ENCODE assay signal across 16 mouse cellular contexts in the genomic region with DNA sequence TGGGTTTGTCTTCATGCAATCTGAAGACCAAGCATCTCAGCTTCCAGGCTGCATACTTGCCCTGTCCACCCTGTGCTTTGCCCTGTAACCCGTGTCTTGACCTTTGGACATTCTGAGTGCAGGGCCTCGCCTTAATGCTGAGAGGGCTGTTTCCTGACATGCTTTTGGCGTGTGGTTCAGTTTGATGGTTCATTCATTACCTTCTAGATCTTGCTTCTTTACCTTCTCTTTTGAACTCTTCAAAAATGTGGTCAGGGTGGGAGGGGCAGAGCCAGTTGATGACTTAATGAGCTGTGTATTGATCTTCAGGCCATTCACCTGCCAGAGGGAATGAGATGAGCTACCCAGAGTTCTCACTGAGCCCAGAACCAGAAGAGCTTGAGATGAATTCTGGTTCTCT. TPM values are rescaled to one million over a fixed set of nuclear protein-coding genes. Genes with fewer than 3 reads are reported as not detected.
A peak's percentile ranks its signal among the peaks of the same experiment; 100 is the strongest.
DNase-seq lines count a peak whose midpoint lies in the region; TF ChIP-seq lines count a peak whose summit lies in the region.
"Had no signal": no experiment of that assay in that cellular context is flagged by ENCODE, and none has a peak within 500 bp of the region (broad histone marks: within the 10 kb centered on the region; RNA-seq: fewer than 3 reads in every experiment).

No protein-coding gene starts in this region.

- no peak overlapping the region for H3K9ac ChIP-seq in liver, adult 2 months (ENCODE audit: low read depth, low read length)
- H3K9ac ChIP-seq: limb, embryonic 13.5 days; midbrain, embryonic 15.5 days had no signal

- H3K79me2 ChIP-seq in liver, adult 2 months (ENCODE audit: control insufficient read depth, insufficient read depth, low read length): peaks cover 7% of the 10 kb centered on the region; the same call in 1 of the 2 replicates

- TF ChIP-seq CTCF in liver, adult 2 months (IDR thresholded peaks at IDR 0.05; ENCODE audit: low read depth, low read length): no peak
- no peak for TF ChIP-seq CTCF in kidney, adult 2 months (conservative IDR thresholded peaks at IDR 0.05; ENCODE audit: insufficient read depth, insufficient read length, low read depth, low read length)

- H3K4me3 ChIP-seq in liver, adult 2 months (ENCODE audit: insufficient read depth, low read depth, low read length): no peak overlapping the region
- H3K4me3 ChIP-seq in kidney, adult 2 months (ENCODE audit: insufficient read depth, low read depth, low read length): no peak overlapping the region
- H3K4me3 ChIP-seq: limb, embryonic 13.5 days; midbrain, embryonic 15.5 days had no signal

- peak; percentile 76 for DNase-seq in liver, adult 2 months (ENCODE audit: extremely low read depth, low read depth, low spot score)
- no peak for DNase-seq in liver
- peak; percentile 94 for DNase-seq in kidney, adult 2 months
- DNase-seq in kidney, postnatal 36 days: peak; percentile 80 to 90
- DNase-seq in layer of hippocampus, adult 9-10 months (ENCODE audit: low spot score): no peak
- DNase-seq in adipocyte (ENCODE audit: low spot score): no peak
- DNase-seq in gastrocnemius, postnatal 25 days: no peak
- DNase-seq: B cell, adult 2 months; cerebellum, postnatal 14 days; heart, postnatal 4 days; retina, postnatal 1 day; right cerebral cortex, postnatal 4 days; thymus, postnatal 4 days had no signal

- H3K27ac ChIP-seq in liver, adult 2 months (replicated peaks; ENCODE audit: insufficient read depth, low read depth, low read length): no peak overlapping the region; the same call in 1 of the 2 replicates
- H3K27ac ChIP-seq in kidney, adult 2 months (ENCODE audit: insufficient read depth, low read depth, low read length): peak overlapping the region; percentile 82; the same call in 1 of the 2 replicates
- H3K27ac ChIP-seq: hindbrain, postnatal 0 days; limb, embryonic 13.5 days; midbrain, embryonic 15.5 days had no signal

- no peaks in the 10 kb centered on the region for H3K27me3 ChIP-seq in liver, adult 2 months (ENCODE audit: control insufficient read depth, insufficient read depth, low read length)
- H3K27me3 ChIP-seq in kidney, adult 2 months (replicated peaks; ENCODE audit: control insufficient read depth, insufficient read depth, low read length): no peaks in the 10 kb centered on the region
- H3K27me3 ChIP-seq: limb, embryonic 13.5 days; midbrain, embryonic 15.5 days had no signal

- no peak for TF ChIP-seq POLR2A in liver, adult 2 months (IDR thresholded peaks at IDR 0.05; ENCODE audit: extremely low read depth, insufficient read depth, low read length)
- no peak for TF ChIP-seq POLR2A in kidney, adult 2 months (IDR thresholded peaks at IDR 0.05; ENCODE audit: low read depth, low read length)

- peaks cover 19% of the 10 kb centered on the region for H3K4me1 ChIP-seq in liver, adult 2 months (ENCODE audit: control insufficient read depth, insufficient read depth, low read length)
- peaks cover 25% of the 10 kb centered on the region for H3K4me1 ChIP-seq in kidney, adult 2 months (ENCODE audit: control insufficient read depth, insufficient read depth, low read length)
- H3K4me1 ChIP-seq: midbrain, embryonic 15.5 days had no signal

- 15% methylated on average over 3 of the region's 3 CpGs for WGBS in liver, adult 2 months
- WGBS in kidney, adult 2 months: 44% methylated on average over 3 of the region's 3 CpGs

- peaks cover 4% of the 10 kb centered on the region for H3K36me3 ChIP-seq in liver, adult 2 months (ENCODE audit: control insufficient read depth, insufficient read depth, low read length)
- H3K36me3 ChIP-seq in kidney, adult 2 months (ENCODE audit: control insufficient read depth, insufficient read depth, low read length): no peaks in the 10 kb centered on the region; the same call in 1 of the 2 replicates
- H3K36me3 ChIP-seq: midbrain, embryonic 15.5 days had no signal

RNA-seq across cellular contexts. Expression of a gene that starts 55.6 kb away (rescaled TPM):
- total RNA-seq in liver, adult 2 months (2014; rRNA removed): 12.4 and 14.8 TPM in 2 replicates
- polyA plus RNA-seq in liver, adult 2 months (2012; rRNA removed): 7.1 and 9.6 TPM in 2 replicates
- 31.4 and 32.1 TPM in 2 replicates for polyA plus RNA-seq in kidney, adult 2 months (2012; rRNA removed)
- 10 to 100 TPM; 28.5 to 34.6 TPM for total RNA-seq in gastrocnemius, postnatal 25 days (2021)

Comparison
In these comparisons a context has a peak if more than half of its experiments do, and no peak if none do; other contexts are left out.
1. DNase-seq: peak in liver, adult 2 months (single experiment), kidney, adult 2 months (single experiment) and kidney, postnatal 36 days (2 of 2); none in liver (single experiment), layer of hippocampus, adult 9-10 months (single experiment), adipocyte (single experiment) and gastrocnemius, postnatal 25 days (single experiment).